Mouse (Mus musculus): Measurements from ENCODE around the gene Afdn.

DNA sequence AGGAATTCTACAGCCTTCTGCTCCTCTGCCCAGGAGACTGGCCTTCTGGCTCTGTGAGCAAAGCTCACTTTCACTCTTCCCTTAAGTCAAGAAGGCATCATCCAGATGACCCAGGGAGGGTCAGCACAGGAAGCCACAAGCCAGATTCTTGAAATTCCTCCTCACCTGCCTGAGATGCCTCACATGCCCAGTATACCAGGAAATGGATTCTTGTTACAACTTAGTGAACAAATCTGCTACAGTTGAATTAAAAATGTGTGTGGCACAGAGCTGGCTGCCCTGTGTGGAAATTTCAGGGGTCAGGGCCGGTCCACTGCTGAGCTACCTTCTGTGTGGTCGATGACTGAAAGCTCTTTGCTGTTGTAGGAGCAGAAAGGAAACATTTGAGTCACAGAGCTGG, 160.4 kb downstream of the Afdn start:
- no peak for TF ChIP-seq CTCF (IDR thresholded peaks at IDR 0.05; ENCODE audit: borderline replicate concordance, insufficient read depth, low read length)
- TF ChIP-seq POLR2A (IDR thresholded peaks at IDR 0.05; ENCODE audit: low read depth, low read length): no peak

Data from embryonic fibroblast, embryonic 13.5 days (primary cell).